Comparison of ENCODE assay signal across 23 mouse cellular contexts in genomic region chr7:143082024-143082423, GRCm38 (mm10). TPM values are rescaled to one million over a fixed set of nuclear protein-coding genes. Genes with fewer than 3 reads are reported as not detected.
DNase-seq lines count a peak whose midpoint lies in the region; ATAC-seq lines count a peak whose summit lies in the region.
"Had no signal": no experiment of that assay in that cellular context is flagged by ENCODE, and none has a peak within 500 bp of the region (broad histone marks: within the 10 kb centered on the region; RNA-seq: fewer than 3 reads in every experiment).

No protein-coding gene starts in this region.

- no peaks in the 10 kb centered on the region for H3K36me3 ChIP-seq in intestine, embryonic 16.5 days (ENCODE audit: control insufficient read depth, insufficient read depth, low read length)
- no peaks in the 10 kb centered on the region for H3K36me3 ChIP-seq in intestine, embryonic 15.5 days
- H3K36me3 ChIP-seq in neural tube, embryonic 12.5 days, result no peaks in the 10 kb centered on the region
- H3K36me3 ChIP-seq: embryonic facial prominence, embryonic 13.5 days; forebrain, embryonic 12.5 days; heart, embryonic 15.5 days; hindbrain, embryonic 13.5 days had no signal

- WGBS in intestine, embryonic 16.5 days, result 51% methylated on average over 6 of the region's 6 CpGs
- WGBS in intestine, embryonic 15.5 days, result 59% methylated on average over 6 of the region's 6 CpGs
- 70% methylated on average over 6 of the region's 6 CpGs for WGBS in neural tube, embryonic 12.5 days

- no peaks in the 10 kb centered on the region for H3K9me3 ChIP-seq in intestine, embryonic 16.5 days (ENCODE audit: control insufficient read depth, low read length)
- H3K9me3 ChIP-seq in intestine, embryonic 15.5 days, result no peaks in the 10 kb centered on the region
- H3K9me3 ChIP-seq in neural tube, embryonic 12.5 days, result no peaks in the 10 kb centered on the region
- H3K9me3 ChIP-seq: embryonic facial prominence, embryonic 13.5 days; forebrain, embryonic 12.5 days; heart, embryonic 15.5 days; hindbrain, embryonic 13.5 days had no signal

- no peak overlapping the region for H3K4me2 ChIP-seq in intestine, embryonic 16.5 days (ENCODE audit: low read depth, low read length)
- no peak overlapping the region for H3K4me2 ChIP-seq in intestine, embryonic 15.5 days (replicated peaks)
- H3K4me2 ChIP-seq in neural tube, embryonic 12.5 days (replicated peaks), result no peak overlapping the region
- H3K4me2 ChIP-seq: embryonic facial prominence, embryonic 13.5 days; forebrain, embryonic 12.5 days; heart, embryonic 11.5 days; heart, embryonic 15.5 days; hindbrain, embryonic 13.5 days had no signal

- H3K27me3 ChIP-seq in intestine, embryonic 16.5 days (replicated peaks; ENCODE audit: control insufficient read depth, insufficient read depth, low read length), result no peaks in the 10 kb centered on the region
- H3K27me3 ChIP-seq in intestine, embryonic 15.5 days (replicated peaks), result no peaks in the 10 kb centered on the region
- no peaks in the 10 kb centered on the region for H3K27me3 ChIP-seq in neural tube, embryonic 12.5 days (replicated peaks)
- H3K27me3 ChIP-seq: embryonic facial prominence, embryonic 13.5 days; heart, embryonic 15.5 days; hindbrain, embryonic 13.5 days had no signal

- H3K27ac ChIP-seq in intestine, embryonic 16.5 days (ENCODE audit: low read length), result no peak overlapping the region
- no peak overlapping the region for H3K27ac ChIP-seq in intestine, embryonic 15.5 days
- H3K27ac ChIP-seq in neural tube, embryonic 12.5 days, result no peak overlapping the region
- H3K27ac ChIP-seq: embryonic facial prominence, embryonic 13.5 days; forebrain, embryonic 12.5 days; heart, adult 2 months; heart, embryonic 15.5 days; hindbrain, embryonic 13.5 days had no signal

- H3K4me3 ChIP-seq in intestine, embryonic 16.5 days (ENCODE audit: low read length), result no peak overlapping the region
- no peak overlapping the region for H3K4me3 ChIP-seq in intestine, embryonic 15.5 days (replicated peaks)
- H3K4me3 ChIP-seq in neural tube, embryonic 12.5 days, result no peak overlapping the region
- H3K4me3 ChIP-seq: embryonic facial prominence, embryonic 13.5 days; forebrain, embryonic 12.5 days; heart, adult 2 months; heart, embryonic 15.5 days; hindbrain, embryonic 13.5 days had no signal

- DNase-seq in neural tube, embryonic 10.5 days (ENCODE audit: extremely low spot score, low spot score), result no peak
- DNase-seq in layer of hippocampus, adult 18-20 months (ENCODE audit: low spot score in 2 of 2), result no peak
- no peak for DNase-seq in spleen, postnatal 4 days (ENCODE audit: low spot score in 2 of 2)
- DNase-seq: adrenal gland, postnatal 25 days; cerebellum, adult 18-20 months; cerebellum, adult 9-11 months; cerebellum, postnatal 36 days; gastrocnemius, postnatal 14 days; heart, adult 2 months; heart, postnatal 14 days had no signal

- H3K9ac ChIP-seq in intestine, embryonic 16.5 days (ENCODE audit: low read depth, low read length), result no peak overlapping the region
- no peak overlapping the region for H3K9ac ChIP-seq in intestine, embryonic 15.5 days
- 0 out of 2 replicates have a peak overlapping the region, but pooled peaks have one; percentile 13 for H3K9ac ChIP-seq in neural tube, embryonic 12.5 days
- H3K9ac ChIP-seq: embryonic facial prominence, embryonic 13.5 days; forebrain, embryonic 12.5 days; heart, embryonic 15.5 days; hindbrain, embryonic 13.5 days had no signal

- ATAC-seq in intestine, embryonic 16.5 days, result peak; percentile 45; the same call in 1 of the 2 replicates
- ATAC-seq in intestine, embryonic 15.5 days, result no peak; the same call in 1 of the 2 replicates
- no peak for ATAC-seq in neural tube, embryonic 12.5 days (ENCODE audit: low FRiP score, low read depth)
- ATAC-seq in megakaryocyte-erythroid progenitor cell, adult 5-6 weeks (replicated peaks; ENCODE audit: low FRiP score, low TSS enrichment, poor library complexity, severe bottlenecking), result 0 out of 2 replicates have a peak, but pooled peaks have one; percentile 27
- ATAC-seq: forebrain, embryonic 16.5 days had no signal

- no peaks in the 10 kb centered on the region for H3K4me1 ChIP-seq in intestine, embryonic 16.5 days (ENCODE audit: control insufficient read depth, insufficient read depth, low read length)
- H3K4me1 ChIP-seq in intestine, embryonic 15.5 days (replicated peaks), result peaks cover 5% of the 10 kb centered on the region; the same call in 1 of the 2 replicates
- H3K4me1 ChIP-seq in neural tube, embryonic 12.5 days, result peaks cover 4% of the 10 kb centered on the region; the same call in 1 of the 2 replicates
- H3K4me1 ChIP-seq: forebrain, embryonic 12.5 days had no signal

RNA-seq across cellular contexts. Expression of gene Trpm5, which starts 12.4 kb away (rescaled TPM):
- 7.9 and 8.0 TPM in 2 replicates for polyA plus RNA-seq in intestine, embryonic 16.5 days (2015; fragmentation: Nextera tagmentation; extraction: Ambion mirVana)
- polyA plus RNA-seq in intestine, embryonic 15.5 days (2015; fragmentation: Nextera tagmentation; extraction: Ambion mirVana), result 8.2 and 9.8 TPM in 2 replicates
- 1.8 and 2.2 TPM in 2 replicates for polyA plus RNA-seq in neural tube, embryonic 12.5 days (2016; fragmentation: Nextera tagmentation; extraction: Ambion mirVana)
- 0.13 TPM in 1 of 2 replicates, not detected in the other for total RNA-seq in megakaryocyte-erythroid progenitor cell, adult 5-6 weeks (2014; fragmentation: Nextera tagmentation)
- total RNA-seq in megakaryocyte-erythroid progenitor cell, adult 5-6 weeks (2017), result 2.3 TPM in 1 of 2 replicates, not detected in the other
- under 1 TPM in 1 of 2 experiments, not detected in 1; 0.07 TPM for total RNA-seq in layer of hippocampus, adult 18-20 months (2021)
- total RNA-seq: gastrocnemius, adult 18-20 months; heart, adult 2 months had no signal

RNA-seq across cellular contexts. Expression of gene Tssc4, which starts 13.0 kb away (rescaled TPM):
- polyA plus RNA-seq in intestine, embryonic 16.5 days (2015; fragmentation: Nextera tagmentation; extraction: Ambion mirVana), result 67.9 and 74.7 TPM in 2 replicates
- polyA plus RNA-seq in intestine, embryonic 15.5 days (2015; fragmentation: Nextera tagmentation; extraction: Ambion mirVana), result 76.0 and 76.2 TPM in 2 replicates
- 91.7 and 96.3 TPM in 2 replicates for polyA plus RNA-seq in neural tube, embryonic 12.5 days (2016; fragmentation: Nextera tagmentation; extraction: Ambion mirVana)
- 36.9 and 58.7 TPM in 2 replicates for total RNA-seq in megakaryocyte-erythroid progenitor cell, adult 5-6 weeks (2014; fragmentation: Nextera tagmentation)
- total RNA-seq in megakaryocyte-erythroid progenitor cell, adult 5-6 weeks (2017), result 15.5 and 37.8 TPM in 2 replicates
- 10 to 100 TPM; 39.1 to 48.2 TPM for total RNA-seq in layer of hippocampus, adult 18-20 months (2021)

RNA-seq across cellular contexts. Expression of gene Kcnq1, which starts 24.1 kb away (rescaled TPM):
- polyA plus RNA-seq in intestine, embryonic 16.5 days (2015; fragmentation: Nextera tagmentation; extraction: Ambion mirVana), result 9.7 and 10.8 TPM in 2 replicates
- 7.9 and 9.9 TPM in 2 replicates for polyA plus RNA-seq in intestine, embryonic 15.5 days (2015; fragmentation: Nextera tagmentation; extraction: Ambion mirVana)
- 0.99 and 2.0 TPM in 2 replicates for polyA plus RNA-seq in neural tube, embryonic 12.5 days (2016; fragmentation: Nextera tagmentation; extraction: Ambion mirVana)
- 0.46 TPM in 1 of 2 replicates, not detected in the other for total RNA-seq in megakaryocyte-erythroid progenitor cell, adult 5-6 weeks (2014; fragmentation: Nextera tagmentation)
- total RNA-seq in megakaryocyte-erythroid progenitor cell, adult 5-6 weeks (2017), result not detected in 2 replicates
- under 1 TPM; 0.28 to 0.40 TPM for total RNA-seq in layer of hippocampus, adult 18-20 months (2021)
- total RNA-seq: hematopoietic stem cell, adult 5-6 weeks had no signal
- polyA plus RNA-seq: C2C12 had no signal

RNA-seq across cellular contexts. Expression of gene Cd81, which starts 29.5 kb away (rescaled TPM):
- polyA plus RNA-seq in intestine, embryonic 16.5 days (2015; fragmentation: Nextera tagmentation; extraction: Ambion mirVana), result 391 and 421 TPM in 2 replicates
- 411 and 413 TPM in 2 replicates for polyA plus RNA-seq in intestine, embryonic 15.5 days (2015; fragmentation: Nextera tagmentation; extraction: Ambion mirVana)
- polyA plus RNA-seq in neural tube, embryonic 12.5 days (2016; fragmentation: Nextera tagmentation; extraction: Ambion mirVana), result 255 and 258 TPM in 2 replicates
- 194 and 203 TPM in 2 replicates for total RNA-seq in megakaryocyte-erythroid progenitor cell, adult 5-6 weeks (2014; fragmentation: Nextera tagmentation)
- total RNA-seq in megakaryocyte-erythroid progenitor cell, adult 5-6 weeks (2017), result 214 and 238 TPM in 2 replicates
- 100 to 1,000 TPM; 459 to 481 TPM for total RNA-seq in layer of hippocampus, adult 18-20 months (2021)

Comparison
In these comparisons a context has a peak if more than half of its experiments do, and no peak if none do; other contexts are left out.
1. ATAC-seq: peak in intestine, embryonic 16.5 days (single experiment) and megakaryocyte-erythroid progenitor cell, adult 5-6 weeks (single experiment); none in intestine, embryonic 15.5 days (single experiment) and neural tube, embryonic 12.5 days (single experiment).